Mouse (Mus musculus): ENCODE measurements around the gene Spata21.

The Spata21 gene

DNA sequence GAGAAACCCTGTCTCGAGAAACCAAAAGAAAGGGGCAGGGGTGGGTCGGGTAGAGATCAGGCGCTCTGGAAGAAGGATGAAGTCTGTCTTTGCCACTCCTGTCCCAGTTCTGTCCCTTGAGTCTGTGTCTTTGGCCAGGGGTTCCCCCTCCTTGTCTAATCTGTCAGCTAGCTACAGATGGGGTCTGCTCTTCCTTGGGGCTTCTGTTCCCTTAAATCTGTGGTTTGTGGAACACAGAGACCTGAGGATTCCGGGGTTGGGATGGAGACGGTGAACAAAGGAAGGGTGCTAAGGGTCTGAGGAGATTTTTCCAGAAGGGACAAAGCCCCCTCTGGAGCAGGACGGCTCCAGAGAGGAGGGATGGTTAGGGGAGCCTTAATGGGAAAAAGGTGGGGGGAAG is at the start of gene Spata21:
Gene Spata21 (plus strand): TSS at position 301 of the 400 bp plus-strand sequence.
- DNase-seq (ENCODE audit: low read depth, low spot score): no peak

DNA sequence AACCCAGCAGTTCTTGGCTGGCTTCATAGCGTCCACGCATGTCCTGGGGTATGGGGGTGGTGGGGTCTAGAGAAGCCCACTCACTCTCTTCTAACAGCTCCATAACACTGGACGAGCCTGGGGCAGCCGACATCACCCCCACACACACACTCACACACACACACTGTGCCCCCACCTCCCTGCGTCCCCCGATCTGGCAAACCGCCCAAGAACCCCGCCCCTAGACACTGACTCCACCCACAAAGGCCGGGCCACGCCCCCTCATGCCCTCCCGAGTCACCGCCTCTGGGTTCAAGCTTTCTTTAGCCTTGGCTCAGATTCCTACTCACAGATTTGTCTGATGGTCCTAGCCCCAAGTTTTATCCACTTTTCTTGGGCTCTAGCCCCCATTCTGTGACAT is 47.0 kb upstream of the Spata21 start:
- no peak for DNase-seq (ENCODE audit: low read depth, low spot score)

- DNase-seq (ENCODE audit: low read depth, low spot score): peak; percentile 66
Observed at GRCm38 (mm10) chr4:141044816-141045215, 43.3 kb upstream of the Spata21 start.

DNA sequence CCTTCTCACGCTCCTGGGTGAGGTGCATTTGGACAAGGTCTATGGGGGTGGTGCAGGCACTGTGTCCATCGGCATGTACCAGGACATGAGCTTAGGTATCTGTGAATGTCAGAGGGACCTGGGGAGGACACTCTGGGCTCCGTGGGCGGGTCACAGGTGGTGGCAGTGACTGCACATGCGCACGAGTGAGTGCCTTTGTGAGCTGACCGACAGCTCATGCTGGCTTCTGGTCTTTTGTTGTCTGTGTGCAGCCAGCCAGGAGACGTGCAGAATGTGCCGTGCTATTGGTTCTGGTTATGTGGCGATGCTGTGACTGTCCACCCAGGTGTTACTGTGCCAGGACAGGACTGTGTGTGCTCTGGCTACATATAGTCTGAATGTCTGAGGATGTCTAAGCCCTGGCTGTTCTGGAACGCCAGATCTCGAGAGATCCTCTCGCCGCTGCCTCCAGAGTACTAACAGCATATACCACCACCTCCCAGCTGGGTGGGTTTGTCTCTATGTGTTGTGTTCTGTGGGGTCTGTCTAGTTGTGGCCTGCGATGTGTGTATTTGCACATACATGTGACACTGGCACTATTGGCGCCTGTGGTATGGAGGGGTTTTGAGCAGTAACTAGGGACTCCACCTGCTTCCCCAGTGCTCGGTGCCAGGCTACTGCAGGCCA is 39.2 kb upstream of the Spata21 start:
- DNase-seq (ENCODE audit: low read depth, low spot score): no peak

DNA sequence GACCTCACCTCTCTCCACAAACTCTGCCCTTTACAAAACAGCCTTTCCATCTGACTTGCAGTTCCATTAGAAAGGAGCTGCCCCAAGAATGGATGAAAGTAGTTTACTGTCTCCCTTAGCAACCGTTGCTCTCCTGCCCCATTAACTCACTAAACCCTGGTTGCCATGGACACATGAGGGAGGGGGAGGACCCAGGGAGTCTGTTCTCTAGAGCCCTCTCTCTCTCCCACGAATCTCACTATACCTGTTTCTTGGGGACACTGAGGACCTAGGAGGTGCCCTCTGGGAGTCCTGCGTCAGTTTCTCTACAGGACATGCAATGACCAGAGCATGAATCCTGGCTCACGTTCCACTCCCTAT is 38.7 kb upstream of the Spata21 start:
- DNase-seq (ENCODE audit: low read depth, low spot score): peak; percentile 59

DNA sequence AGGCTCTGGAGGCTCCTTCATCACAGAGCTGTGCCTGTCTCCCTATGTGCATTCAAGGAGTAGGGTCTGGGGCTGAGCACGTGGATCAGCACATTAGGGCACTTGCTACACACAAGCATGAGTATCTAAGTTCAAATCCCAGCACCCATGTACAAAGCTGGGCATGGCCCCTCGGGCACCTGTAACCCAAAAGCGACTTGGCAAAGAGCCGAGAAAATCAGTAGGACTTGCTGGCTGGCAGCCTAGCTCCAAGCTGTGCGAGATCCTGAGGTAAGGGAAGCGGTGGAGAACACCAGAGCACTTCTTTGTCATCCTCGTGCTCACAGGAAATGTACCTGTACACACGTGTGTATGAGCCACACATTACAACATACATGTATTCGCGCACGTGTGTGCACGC is 35.7 kb upstream of the Spata21 start:
- no peak for DNase-seq (ENCODE audit: low read depth, low spot score)

DNA sequence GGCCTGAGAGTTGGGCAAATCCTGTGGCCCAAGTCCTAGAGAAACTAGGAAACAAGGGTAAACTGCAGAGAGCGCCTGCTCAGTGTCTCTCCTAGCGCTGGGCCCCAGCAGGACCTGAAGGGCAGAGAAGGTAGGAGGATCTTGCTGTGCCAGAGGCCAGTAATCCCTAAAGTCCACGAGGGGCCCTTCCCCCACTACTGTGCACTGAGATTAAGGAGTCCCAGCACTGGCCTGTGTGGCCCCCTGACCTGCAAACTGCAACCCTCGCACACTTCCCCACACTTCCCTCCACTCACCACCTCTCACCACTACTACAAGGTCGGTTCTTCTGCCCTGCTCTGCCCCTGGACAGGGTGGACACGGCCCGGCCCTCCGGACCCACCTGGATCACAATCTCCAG is 35.0 kb upstream of the Spata21 start:
- DNase-seq (ENCODE audit: low read depth, low spot score): peak; percentile 65

- peak; percentile 83 for DNase-seq (ENCODE audit: low read depth, low spot score)
Observed at GRCm38 (mm10) chr4:141053568-141054161, 34.5 kb upstream of the Spata21 start.

- DNase-seq (ENCODE audit: low read depth, low spot score): no peak
Observed at GRCm38 (mm10) chr4:141056970-141057369, 31.2 kb upstream of the Spata21 start.

GRCm38 (mm10) chr4:141058835-141059234 is 29.3 kb upstream of the Spata21 start:
- no peak for DNase-seq (ENCODE audit: low read depth, low spot score)

GRCm38 (mm10) chr4:141059616-141060425 is 28.3 kb upstream of the Spata21 start:
- DNase-seq (ENCODE audit: low read depth, low spot score): no peak

DNA sequence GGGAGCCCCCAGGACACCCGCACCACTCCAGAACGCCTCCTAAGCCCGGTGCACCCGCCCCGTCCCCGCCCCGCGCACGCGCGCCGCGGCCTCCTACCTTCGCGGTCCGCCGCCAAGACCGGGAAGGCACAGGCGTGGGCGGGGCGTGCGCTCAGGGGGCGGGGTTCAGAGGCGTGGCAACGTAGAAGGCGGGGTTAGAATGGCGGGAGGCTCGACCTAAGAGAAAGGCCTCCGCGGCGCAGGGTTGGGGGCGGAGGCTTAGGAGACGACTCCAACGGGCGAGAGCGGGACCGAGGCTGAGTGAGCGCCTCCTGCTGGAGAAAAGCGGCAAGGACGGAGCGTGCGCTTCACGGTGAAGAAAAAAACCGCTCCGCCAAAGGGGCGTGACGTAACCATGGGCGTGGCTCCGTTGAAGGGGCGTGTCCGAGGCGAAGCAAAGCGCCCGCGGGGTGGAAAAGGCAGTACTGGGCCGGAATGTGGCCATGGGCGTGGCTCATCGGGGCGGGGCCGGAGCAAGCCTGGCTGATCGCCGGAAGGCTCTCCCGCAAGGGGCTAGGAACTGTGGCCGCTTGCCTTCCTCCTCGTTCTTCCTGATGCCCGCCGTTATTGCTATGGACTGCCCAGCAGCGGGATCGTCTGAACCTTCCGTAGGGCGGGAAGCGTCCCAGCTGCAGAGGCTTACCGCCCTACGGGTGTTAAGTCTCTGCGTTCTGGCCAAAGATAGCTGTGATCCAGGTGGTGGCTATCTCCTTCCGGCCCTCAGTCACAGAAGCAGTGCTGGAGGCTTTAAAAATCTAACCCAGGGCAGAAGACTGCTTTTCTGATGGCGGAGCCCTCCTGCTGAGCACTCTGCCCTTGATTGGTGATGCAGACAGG is 27.5 kb upstream of the Spata21 start, which contains the start of gene Crocc:
Gene Crocc (minus strand): TSS at position 125 of the 876 bp plus-strand sequence.
- DNase-seq (ENCODE audit: low read depth, low spot score): peak; percentile 99

GRCm38 (mm10) chr4:141064104-141064659 is 24.0 kb upstream of the Spata21 start:
- DNase-seq (ENCODE audit: low read depth, low spot score): no peak

DNA sequence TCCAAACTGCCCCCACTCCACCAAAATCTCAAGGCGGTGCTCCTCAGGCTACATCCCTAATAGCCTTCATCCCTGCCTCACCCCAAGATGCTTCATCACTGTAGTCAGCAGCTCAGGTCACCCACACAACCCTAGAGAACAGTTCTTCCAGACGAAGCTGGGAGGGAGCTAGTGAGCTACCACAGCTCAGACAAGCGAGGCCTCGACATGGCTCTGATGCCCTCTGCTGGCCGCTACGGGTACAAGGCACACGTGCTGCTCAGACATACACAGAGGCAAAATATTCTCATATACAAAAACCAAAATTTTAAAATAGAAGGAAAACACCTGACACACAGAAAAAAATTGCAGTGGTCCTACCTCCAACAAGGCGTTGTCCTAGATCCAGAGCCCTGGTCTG is 23.0 kb upstream of the Spata21 start:
- peak; percentile 85 for DNase-seq (ENCODE audit: low read depth, low spot score)

GRCm38 (mm10) chr4:141066709-141067515 is 21.2 kb upstream of the Spata21 start:
- DNase-seq (ENCODE audit: low read depth, low spot score): no peak

- DNase-seq (ENCODE audit: low read depth, low spot score): no peak
Observed at GRCm38 (mm10) chr4:141067516-141068046, 20.6 kb upstream of the Spata21 start.

GRCm38 (mm10) chr4:141068655-141069054 is 19.5 kb upstream of the Spata21 start:
- DNase-seq (ENCODE audit: low read depth, low spot score): no peak

DNA sequence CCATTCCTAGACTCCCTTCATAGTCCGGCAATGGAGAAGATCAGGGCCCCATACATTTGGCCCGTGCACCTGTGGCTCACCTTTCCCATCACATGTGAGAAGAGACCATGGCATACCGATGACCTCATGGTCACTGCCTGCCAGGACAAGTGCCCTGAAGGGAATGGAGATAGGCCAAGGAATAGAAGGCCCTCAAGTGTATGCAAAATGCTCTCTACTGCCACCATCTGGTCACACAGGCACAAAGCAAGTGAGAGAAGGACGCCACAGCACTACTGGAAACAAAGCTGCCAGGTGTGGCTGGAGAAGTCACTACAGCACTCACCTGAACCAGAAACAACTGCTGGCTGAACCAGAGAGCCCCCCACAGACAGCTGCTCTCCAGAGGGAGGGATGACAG is 18.4 kb upstream of the Spata21 start:
- peak; percentile 65 for DNase-seq (ENCODE audit: low read depth, low spot score)

DNA sequence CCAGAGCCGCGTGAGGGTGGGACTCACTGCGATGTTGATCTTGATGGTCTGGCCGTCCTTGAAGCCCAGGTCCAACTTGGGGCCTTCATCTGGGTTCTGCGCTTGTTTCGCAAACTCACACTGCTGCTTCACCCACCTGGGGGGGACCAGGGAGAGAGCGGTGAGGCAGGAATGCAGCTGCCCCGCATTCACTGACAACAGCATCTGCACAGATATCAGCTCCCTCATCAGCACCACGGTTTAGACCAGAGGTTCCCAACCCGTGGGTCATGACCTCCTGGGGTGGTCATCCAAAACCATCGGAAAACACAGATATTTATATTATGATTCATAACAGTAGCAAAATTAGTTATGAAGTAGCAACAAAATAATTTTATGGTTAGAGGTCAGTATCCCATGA is 15.6 kb upstream of the Spata21 start:
- no peak for DNase-seq (ENCODE audit: low read depth, low spot score)

DNA sequence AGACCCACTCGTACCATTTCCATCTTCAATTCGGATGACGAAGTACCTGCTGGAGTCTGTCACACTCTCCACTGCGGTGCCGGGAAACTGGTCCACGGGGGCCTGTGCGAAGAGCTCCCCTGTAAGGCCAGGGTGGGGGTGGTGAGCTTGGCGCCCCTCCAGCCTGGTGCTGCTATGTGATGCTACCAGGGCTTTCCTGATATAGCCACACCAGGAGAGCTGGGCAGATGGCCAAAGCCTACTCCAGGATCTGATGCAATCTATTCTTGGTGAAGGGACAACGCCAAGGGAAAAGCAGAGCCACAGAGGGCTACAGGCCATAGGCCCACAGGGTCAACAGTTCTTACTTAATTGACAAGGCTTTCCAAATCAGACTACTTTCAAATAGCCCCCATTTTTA is 14.5 kb upstream of the Spata21 start:
- DNase-seq (ENCODE audit: low read depth, low spot score): no peak

All from retina, postnatal 7 days (tissue).